Mouse (Mus musculus): Measurements from ENCODE around the gene Olfr1104. TPM values are rescaled to one million over a fixed set of nuclear protein-coding genes. Genes with fewer than 3 reads are reported as not detected.

The Olfr1104 gene
- not detected in 2 replicates for polyA plus RNA-seq (2016; fragmentation: Nextera tagmentation; extraction: Ambion mirVana)

DNA sequence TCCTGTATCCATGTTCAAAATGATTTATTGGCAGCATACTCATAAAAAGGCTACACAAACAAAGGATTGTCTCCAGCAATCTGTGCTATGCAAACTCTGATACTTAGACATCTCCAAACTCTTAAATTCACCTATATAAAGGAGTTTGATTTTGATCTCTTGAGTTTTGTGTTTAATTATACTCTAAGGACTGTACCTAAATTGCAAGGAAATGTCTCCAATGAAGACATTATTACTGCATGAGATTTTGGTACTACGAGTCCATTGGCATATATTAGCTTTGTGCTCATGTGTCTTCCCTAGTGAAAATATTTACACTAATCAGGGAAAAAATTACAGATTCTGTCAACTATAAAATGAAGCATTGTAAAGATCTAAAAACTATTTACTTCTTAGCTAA lies at the start of gene Olfr1104:
Gene Olfr1104 (minus strand): TSS at position 101 of the 400 bp plus-strand sequence.
- Histone ChIP-seq H3K9me3 (no peaks in the 10 kb centered on the region), H3K27ac (no peak within 1 kb of the TSS), H3K4me1 (no peaks in the 10 kb centered on the region), H3K4me3 (replicated peaks) (no peak within 1 kb of the TSS), H3K27me3 (no peaks in the 10 kb centered on the region), H3K36me3 (replicated peaks) (no peaks in the 10 kb centered on the region), H3K9ac (no peak within 1 kb of the TSS), H3K4me2 (no peak within 1 kb of the TSS)
- no peak for ATAC-seq (ENCODE audit: low FRiP score)
- WGBS: 87% methylated on average over 1 of the region's 1 CpGs

DNA sequence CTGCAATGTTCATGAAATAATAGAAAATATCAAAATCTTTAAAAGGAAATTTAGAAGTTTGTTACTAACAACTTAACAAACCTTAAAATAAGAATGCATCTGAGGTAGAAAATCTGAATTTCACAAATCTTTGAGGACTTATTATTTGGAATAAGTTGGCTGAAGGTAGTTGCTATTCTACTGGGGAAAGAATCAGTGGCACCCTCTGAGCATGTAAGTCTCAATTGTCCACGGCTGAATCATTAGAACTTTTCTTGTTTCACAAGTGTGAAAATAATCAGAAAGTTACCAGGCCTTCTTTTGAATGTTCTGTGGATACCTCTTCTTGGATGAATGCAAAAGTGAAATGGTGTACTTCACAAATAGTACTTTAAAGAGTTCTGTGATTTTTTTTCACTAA lies 48.8 kb upstream of the Olfr1104 start, which contains the start of gene Olfr1107:
Gene Olfr1107 (minus strand): TSS at position 101 of the 400 bp plus-strand sequence.
- H3K4me3 ChIP-seq (replicated peaks): no peak within 1 kb of the TSS
- no peak within 1 kb of the TSS for H3K4me2 ChIP-seq
- no peaks in the 10 kb centered on the region for H3K36me3 ChIP-seq (replicated peaks)
- 79% methylated on average over 1 of the region's 1 CpGs for WGBS
- H3K4me1 ChIP-seq: no peaks in the 10 kb centered on the region
- no peak for ATAC-seq (ENCODE audit: low FRiP score)
- H3K9ac ChIP-seq: no peak within 1 kb of the TSS
- H3K27me3 ChIP-seq: no peaks in the 10 kb centered on the region
- no peaks in the 10 kb centered on the region for H3K9me3 ChIP-seq
- no peak within 1 kb of the TSS for H3K27ac ChIP-seq

DNA sequence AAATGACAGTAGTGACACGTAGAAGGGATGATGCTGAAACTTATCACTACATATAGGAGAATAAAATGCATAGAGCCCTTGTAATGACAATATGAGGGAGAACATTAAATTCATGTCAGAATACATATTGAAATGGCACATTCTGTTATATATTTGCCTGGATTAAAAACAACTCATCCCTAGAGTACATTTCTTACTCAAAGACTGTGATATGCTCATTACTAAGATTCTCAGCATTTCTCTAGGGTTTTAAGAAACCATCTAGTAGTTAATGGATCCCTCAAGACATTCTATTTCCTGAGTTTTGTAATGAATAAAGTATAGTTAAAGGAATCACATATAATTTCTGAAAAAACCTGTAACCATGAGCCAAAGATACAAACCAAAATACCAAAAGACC lies 25.3 kb upstream of the Olfr1104 start, which contains the start of gene Olfr1106:
Gene Olfr1106 (minus strand): TSS at position 101 of the 400 bp plus-strand sequence.
- no peak for ATAC-seq (ENCODE audit: low FRiP score)
- 84% methylated on average over 1 of the region's 1 CpGs for WGBS
- Histone ChIP-seq H3K4me2 (no peak within 1 kb of the TSS), H3K4me3 (replicated peaks) (no peak within 1 kb of the TSS), H3K36me3 (replicated peaks) (no peaks in the 10 kb centered on the region), H3K27me3 (no peaks in the 10 kb centered on the region), H3K27ac (no peak within 1 kb of the TSS), H3K9me3 (no peaks in the 10 kb centered on the region), H3K4me1 (no peaks in the 10 kb centered on the region), H3K9ac (no peak within 1 kb of the TSS)

DNA sequence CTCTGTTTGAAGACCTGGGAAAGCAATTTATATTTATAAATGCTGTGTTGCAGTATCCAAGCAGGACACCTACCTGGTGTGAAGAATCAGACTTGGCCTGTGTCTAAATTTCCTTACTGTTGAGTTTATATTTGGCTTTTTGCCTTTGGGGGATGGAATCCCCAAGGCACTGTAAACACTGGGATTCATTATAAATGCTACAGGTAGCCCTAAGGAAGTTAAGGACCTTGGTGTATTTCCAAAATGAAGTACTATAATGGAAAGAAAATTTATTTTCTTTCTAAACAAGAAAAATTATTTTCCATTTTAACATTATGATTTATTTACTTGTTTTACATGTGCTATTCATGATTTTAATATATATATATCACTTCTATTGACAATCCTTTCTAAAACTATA lies 9.6 kb upstream of the Olfr1104 start, which contains the start of gene Olfr1105:
Gene Olfr1105 (minus strand): TSS at position 101 of the 400 bp plus-strand sequence.
- no peak within 1 kb of the TSS for H3K9ac ChIP-seq
- no peak for ATAC-seq (ENCODE audit: low FRiP score)
- H3K27me3 ChIP-seq: no peaks in the 10 kb centered on the region
- H3K36me3 ChIP-seq (replicated peaks): no peaks in the 10 kb centered on the region
- H3K4me1 ChIP-seq: no peaks in the 10 kb centered on the region
- no peak within 1 kb of the TSS for H3K4me3 ChIP-seq (replicated peaks)
- no peaks in the 10 kb centered on the region for H3K9me3 ChIP-seq
- H3K27ac ChIP-seq: no peak within 1 kb of the TSS
- H3K4me2 ChIP-seq: no peak within 1 kb of the TSS

DNA sequence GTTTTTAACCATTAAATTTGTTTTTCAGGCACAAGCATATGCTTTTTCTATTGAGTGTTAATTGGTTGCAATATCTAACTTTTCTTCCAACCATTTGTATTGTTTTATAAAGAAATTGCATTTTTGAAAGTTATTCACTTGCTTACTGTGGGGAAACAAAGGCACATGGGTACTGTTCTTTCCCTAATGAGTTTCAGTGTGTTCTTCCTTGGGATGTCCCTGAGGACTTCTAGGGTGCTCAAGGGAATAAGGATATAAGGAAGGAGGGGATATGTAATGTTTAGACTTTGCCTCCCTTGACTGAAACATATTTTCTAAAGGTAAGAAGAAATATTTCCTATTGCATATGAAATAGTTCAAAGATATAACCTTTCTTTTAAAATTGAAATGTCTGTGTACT lies 28.8 kb downstream of the Olfr1104 start, which contains the start of gene Olfr1102:
Gene Olfr1102 (plus strand): TSS at position 301 of the 400 bp plus-strand sequence.
- H3K27ac ChIP-seq: no peak within 1 kb of the TSS

DNA sequence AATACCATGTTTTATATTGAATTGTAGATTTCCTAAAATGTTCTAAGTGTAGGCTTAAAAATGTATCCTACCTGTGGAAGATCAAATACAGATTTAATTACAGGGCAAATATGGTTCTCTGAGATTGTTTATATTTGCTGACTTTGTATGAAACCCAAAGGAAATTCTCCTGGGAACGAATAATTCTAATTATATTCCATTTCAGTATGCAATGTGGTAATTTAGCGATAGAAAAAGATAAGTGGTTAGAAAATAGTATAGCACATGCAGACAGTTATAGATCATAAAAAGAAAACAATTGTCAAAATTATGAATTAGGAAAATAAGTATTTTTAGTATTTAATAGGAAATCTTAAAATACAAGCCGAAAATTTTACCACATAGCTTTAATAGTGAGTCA lies 35.8 kb downstream of the Olfr1104 start, which contains the start of gene Olfr1101:
Gene Olfr1101 (minus strand): TSS at position 101 of the 400 bp plus-strand sequence.
- Histone ChIP-seq H3K9me3 (no peaks in the 10 kb centered on the region), H3K9ac (no peak within 1 kb of the TSS)

More for the DNA sequence above, 28.8 kb downstream of the Olfr1104 start, which contains the start of gene Olfr1102:
- Histone ChIP-seq H3K27me3 (no peaks in the 10 kb centered on the region), H3K4me2 (no peak within 1 kb of the TSS), H3K4me1 (no peaks in the 10 kb centered on the region), H3K36me3 (replicated peaks) (no peaks in the 10 kb centered on the region), H3K9me3 (no peaks in the 10 kb centered on the region), H3K9ac (no peak within 1 kb of the TSS), H3K4me3 (replicated peaks) (no peak within 1 kb of the TSS)
- no peak for ATAC-seq (ENCODE audit: low FRiP score)

DNA sequence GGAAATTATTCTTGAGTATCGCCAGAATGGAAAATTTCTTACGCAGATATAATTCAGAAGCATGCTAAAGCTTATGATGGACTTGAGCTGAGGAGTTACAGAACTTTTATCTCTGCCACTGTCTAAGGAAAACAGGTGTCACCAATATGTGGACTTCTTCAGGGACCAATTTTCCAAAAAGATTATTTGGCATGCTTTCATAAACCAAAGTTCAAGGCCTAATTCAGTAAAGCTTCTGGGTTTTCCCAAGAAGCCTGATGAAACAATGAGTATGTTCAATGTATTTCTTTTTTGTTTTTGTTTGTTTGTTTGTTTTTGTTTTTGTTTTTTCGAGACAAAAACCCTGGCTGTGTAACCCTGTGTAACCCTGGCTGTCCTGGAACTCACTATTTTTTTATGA lies 47.0 kb downstream of the Olfr1104 start, which contains the start of gene Olfr1100:
Gene Olfr1100 (minus strand): TSS at position 101 of the 400 bp plus-strand sequence.
- 83% methylated on average over 3 of the region's 3 CpGs for WGBS
- Histone ChIP-seq H3K9me3 (no peaks in the 10 kb centered on the region), H3K27me3 (no peaks in the 10 kb centered on the region), H3K27ac (no peak within 1 kb of the TSS), H3K9ac (no peak within 1 kb of the TSS), H3K4me1 (no peaks in the 10 kb centered on the region), H3K4me3 (replicated peaks) (no peak within 1 kb of the TSS), H3K36me3 (replicated peaks) (no peaks in the 10 kb centered on the region), H3K4me2 (no peak within 1 kb of the TSS)
- no peak for ATAC-seq (ENCODE audit: low FRiP score)

More for the DNA sequence above, 35.8 kb downstream of the Olfr1104 start, which contains the start of gene Olfr1101:
- Histone ChIP-seq H3K4me3 (replicated peaks) (no peak within 1 kb of the TSS), H3K4me1 (no peaks in the 10 kb centered on the region), H3K4me2 (no peak within 1 kb of the TSS), H3K36me3 (replicated peaks) (no peaks in the 10 kb centered on the region), H3K27ac (no peak within 1 kb of the TSS), H3K27me3 (no peaks in the 10 kb centered on the region)
- WGBS: 88% methylated on average over 3 of the region's 3 CpGs
- no peak for ATAC-seq (ENCODE audit: low FRiP score)

Other genes starting within 250 kb of the Olfr1104 start
- gene Olfr1093, start 244.6 kb downstream of the Olfr1104 start, polyA plus RNA-seq (2016; fragmentation: Nextera tagmentation; extraction: Ambion mirVana): not detected in 2 replicates
- gene Olfr141, start 217.1 kb downstream of the Olfr1104 start, polyA plus RNA-seq (2016; fragmentation: Nextera tagmentation; extraction: Ambion mirVana): not detected in 2 replicates
- not detected in 2 replicates for gene Olfr1094, start 202.4 kb downstream of the Olfr1104 start, polyA plus RNA-seq (2016; fragmentation: Nextera tagmentation; extraction: Ambion mirVana)
- gene Olfr1095, start 175.4 kb downstream of the Olfr1104 start, polyA plus RNA-seq (2016; fragmentation: Nextera tagmentation; extraction: Ambion mirVana): not detected in 2 replicates
- not detected in 2 replicates for gene Gm13723, start 152.3 kb downstream of the Olfr1104 start, polyA plus RNA-seq (2016; fragmentation: Nextera tagmentation; extraction: Ambion mirVana)
- not detected in 2 replicates for gene Olfr1097, start 134.9 kb downstream of the Olfr1104 start, polyA plus RNA-seq (2016; fragmentation: Nextera tagmentation; extraction: Ambion mirVana)
- gene Olfr1098, start 102.5 kb downstream of the Olfr1104 start, polyA plus RNA-seq (2016; fragmentation: Nextera tagmentation; extraction: Ambion mirVana): not detected in 2 replicates
- not detected in 2 replicates for gene Olfr1099, start 66.4 kb downstream of the Olfr1104 start, polyA plus RNA-seq (2016; fragmentation: Nextera tagmentation; extraction: Ambion mirVana)
- not detected in 2 replicates for gene Olfr1100, start 47.1 kb downstream of the Olfr1104 start, polyA plus RNA-seq (2016; fragmentation: Nextera tagmentation; extraction: Ambion mirVana)
- gene Olfr1101, start 35.9 kb downstream of the Olfr1104 start, polyA plus RNA-seq (2016; fragmentation: Nextera tagmentation; extraction: Ambion mirVana): not detected in 2 replicates
- gene Olfr1102, start 28.7 kb downstream of the Olfr1104 start, polyA plus RNA-seq (2016; fragmentation: Nextera tagmentation; extraction: Ambion mirVana): not detected in 2 replicates
- not detected in 2 replicates for gene Olfr1105, start 9.5 kb upstream of the Olfr1104 start, polyA plus RNA-seq (2016; fragmentation: Nextera tagmentation; extraction: Ambion mirVana)
- gene Olfr1106, start 25.2 kb upstream of the Olfr1104 start, polyA plus RNA-seq (2016; fragmentation: Nextera tagmentation; extraction: Ambion mirVana): not detected in 2 replicates
- gene Olfr1107, start 48.7 kb upstream of the Olfr1104 start, polyA plus RNA-seq (2016; fragmentation: Nextera tagmentation; extraction: Ambion mirVana): not detected in 2 replicates
- gene Olfr1109, start 68.9 kb upstream of the Olfr1104 start, polyA plus RNA-seq (2016; fragmentation: Nextera tagmentation; extraction: Ambion mirVana): not detected in 2 replicates
- gene Olfr259, start 87.5 kb upstream of the Olfr1104 start, polyA plus RNA-seq (2016; fragmentation: Nextera tagmentation; extraction: Ambion mirVana): not detected in 2 replicates
- not detected in 2 replicates for gene Olfr1110, start 113.2 kb upstream of the Olfr1104 start, polyA plus RNA-seq (2016; fragmentation: Nextera tagmentation; extraction: Ambion mirVana)
- gene Olfr1111, start 125.5 kb upstream of the Olfr1104 start, polyA plus RNA-seq (2016; fragmentation: Nextera tagmentation; extraction: Ambion mirVana): not detected in 2 replicates
- not detected in 2 replicates for gene Olfr1112, start 160.7 kb upstream of the Olfr1104 start, polyA plus RNA-seq (2016; fragmentation: Nextera tagmentation; extraction: Ambion mirVana)
- gene Olfr1113, start 181.9 kb upstream of the Olfr1104 start, polyA plus RNA-seq (2016; fragmentation: Nextera tagmentation; extraction: Ambion mirVana): not detected in 2 replicates
- not detected in 2 replicates for gene Olfr1115, start 220.9 kb upstream of the Olfr1104 start, polyA plus RNA-seq (2016; fragmentation: Nextera tagmentation; extraction: Ambion mirVana)
- not detected in 2 replicates for gene Olfr1116, start 240.5 kb upstream of the Olfr1104 start, polyA plus RNA-seq (2016; fragmentation: Nextera tagmentation; extraction: Ambion mirVana)